Mouse (Mus musculus): Measurements from ENCODE around the gene Klhl29. TPM values are rescaled to one million over a fixed set of nuclear protein-coding genes. Genes with fewer than 3 reads are reported as not detected.

Klhl29 gene
- polyA plus RNA-seq, 1 experiment, result 2.4 TPM

DNA sequence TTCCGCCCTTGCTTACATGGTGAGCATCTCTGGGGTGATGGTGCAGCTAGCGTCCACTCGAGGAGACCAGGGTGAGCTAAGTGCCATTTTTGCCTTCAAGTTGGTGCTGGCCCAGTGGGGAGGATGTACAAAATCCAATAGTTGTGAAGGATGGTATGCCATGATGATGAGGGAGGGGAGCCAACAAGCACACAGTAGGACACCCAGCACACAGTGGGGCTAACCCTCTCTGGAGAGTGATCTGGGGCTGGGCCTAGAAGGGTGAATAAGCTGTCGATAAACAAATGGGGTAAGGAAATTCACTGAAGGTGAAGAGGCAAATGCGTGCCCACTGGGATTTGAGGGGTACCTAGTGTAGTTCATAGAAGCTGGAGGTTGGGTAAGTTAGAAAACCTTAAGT is 290.8 kb downstream of the Klhl29 start:
- H3K4me1 ChIP-seq (ENCODE audit: control insufficient read depth, insufficient read depth, low read length), result no peaks in the 10 kb centered on the region
- no peak for DNase-seq
- H3K27ac ChIP-seq (ENCODE audit: insufficient read depth, low read depth, low read length), result no peak overlapping the region
- TF ChIP-seq POLR2A (IDR thresholded peaks at IDR 0.05; ENCODE audit: low read depth, low read length) (no peak), CTCF (conservative IDR thresholded peaks at IDR 0.05; ENCODE audit: insufficient read depth, insufficient read length, low read depth, low read length) (no peak)
- no peaks in the 10 kb centered on the region for H3K27me3 ChIP-seq (replicated peaks; ENCODE audit: control insufficient read depth, insufficient read depth, low read length)
- WGBS, result 97% methylated on average over 5 of the region's 5 CpGs
- H3K4me3 ChIP-seq (ENCODE audit: insufficient read depth, low read depth, low read length), result no peak overlapping the region
- no peaks in the 10 kb centered on the region for H3K36me3 ChIP-seq (ENCODE audit: control insufficient read depth, insufficient read depth, low read length)

DNA sequence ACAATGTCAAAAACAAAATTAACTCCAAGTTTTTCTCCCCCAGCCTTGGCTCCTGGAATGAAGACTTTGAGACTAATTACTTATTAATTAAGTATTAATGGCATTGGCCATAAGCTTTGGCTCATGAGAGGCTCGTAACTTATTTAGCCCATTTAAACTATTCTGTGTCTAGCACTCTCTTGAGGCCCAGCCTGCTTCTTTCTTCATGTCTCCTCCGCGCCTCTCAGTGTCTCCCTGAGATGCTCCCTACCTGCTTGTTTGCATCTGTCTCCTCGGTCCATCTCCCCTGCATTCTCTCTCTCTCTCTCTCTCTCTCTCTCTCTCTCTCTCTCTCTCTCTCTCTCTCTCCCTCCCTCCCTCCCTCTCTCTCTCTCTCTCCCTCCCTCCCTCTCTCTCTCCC is 294.0 kb downstream of the Klhl29 start:
- Histone ChIP-seq H3K27me3 (replicated peaks; ENCODE audit: control insufficient read depth, insufficient read depth, low read length) (no peaks in the 10 kb centered on the region), H3K27ac (ENCODE audit: insufficient read depth, low read depth, low read length) (no peak overlapping the region), H3K4me3 (ENCODE audit: insufficient read depth, low read depth, low read length) (no peak overlapping the region), H3K4me1 (ENCODE audit: control insufficient read depth, insufficient read depth, low read length) (no peaks in the 10 kb centered on the region), H3K36me3 (ENCODE audit: control insufficient read depth, insufficient read depth, low read length) (no peaks in the 10 kb centered on the region)
- 93% methylated on average over 4 of the region's 4 CpGs for WGBS
- no peak for DNase-seq
- TF ChIP-seq CTCF (conservative IDR thresholded peaks at IDR 0.05; ENCODE audit: insufficient read depth, insufficient read length, low read depth, low read length) (no peak), POLR2A (IDR thresholded peaks at IDR 0.05; ENCODE audit: low read depth, low read length) (no peak)

DNA sequence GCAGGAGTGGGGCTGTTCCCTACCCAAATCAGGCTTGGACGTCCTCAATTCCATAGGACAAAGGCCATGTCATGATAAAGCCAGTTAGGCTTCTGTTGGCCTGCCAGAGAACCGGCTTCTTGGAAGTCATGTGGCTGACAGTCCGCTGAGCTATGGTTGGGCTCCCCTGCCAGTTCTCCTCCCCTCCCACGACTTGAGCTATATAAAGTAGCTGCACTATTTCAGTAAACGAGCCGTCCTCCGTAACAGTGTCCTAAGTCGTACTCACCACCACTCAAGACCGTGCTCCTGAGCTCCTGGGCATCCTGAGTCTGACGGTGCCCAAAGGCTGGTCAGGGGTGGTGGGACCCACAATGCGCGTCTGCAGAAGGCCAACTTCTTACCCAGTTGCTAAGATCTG is 302.3 kb downstream of the Klhl29 start:
- DNase-seq, result no peak
- WGBS, result 62% methylated on average over 12 of the region's 12 CpGs
- H3K27me3 ChIP-seq (replicated peaks; ENCODE audit: control insufficient read depth, insufficient read depth, low read length), result no peaks in the 10 kb centered on the region
- H3K27ac ChIP-seq (ENCODE audit: insufficient read depth, low read depth, low read length), result no peak overlapping the region
- H3K4me1 ChIP-seq (ENCODE audit: control insufficient read depth, insufficient read depth, low read length), result no peaks in the 10 kb centered on the region
- no peaks in the 10 kb centered on the region for H3K36me3 ChIP-seq (ENCODE audit: control insufficient read depth, insufficient read depth, low read length)
- no peak overlapping the region for H3K4me3 ChIP-seq (ENCODE audit: insufficient read depth, low read depth, low read length)
- TF ChIP-seq CTCF (conservative IDR thresholded peaks at IDR 0.05; ENCODE audit: insufficient read depth, insufficient read length, low read depth, low read length) (no peak), POLR2A (IDR thresholded peaks at IDR 0.05; ENCODE audit: low read depth, low read length) (no peak)

DNA sequence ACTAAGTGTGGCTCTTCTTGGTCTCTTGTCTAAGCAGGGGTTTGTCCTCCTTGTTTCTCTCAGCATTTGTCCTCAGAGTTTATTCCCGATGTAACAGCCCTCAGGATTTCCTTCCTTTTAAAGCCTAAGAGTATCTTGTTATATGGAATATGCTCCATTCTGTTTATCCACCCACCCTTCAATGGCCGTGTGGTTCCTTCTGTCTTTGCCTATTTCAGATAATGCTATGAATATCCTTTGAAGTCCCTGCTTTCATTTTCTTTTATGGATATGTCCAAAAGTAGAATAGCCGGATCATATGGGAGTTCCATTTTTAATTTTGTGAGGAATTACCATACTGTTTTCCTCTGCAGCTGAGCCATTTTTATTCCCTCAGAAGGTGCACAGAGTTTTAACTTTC is 305.4 kb downstream of the Klhl29 start:
- no peaks in the 10 kb centered on the region for H3K4me1 ChIP-seq (ENCODE audit: control insufficient read depth, insufficient read depth, low read length)
- DNase-seq, result no peak
- no peaks in the 10 kb centered on the region for H3K27me3 ChIP-seq (replicated peaks; ENCODE audit: control insufficient read depth, insufficient read depth, low read length)
- 79% methylated on average over 3 of the region's 3 CpGs for WGBS
- no peaks in the 10 kb centered on the region for H3K36me3 ChIP-seq (ENCODE audit: control insufficient read depth, insufficient read depth, low read length)
- no peak overlapping the region for H3K4me3 ChIP-seq (ENCODE audit: insufficient read depth, low read depth, low read length)
- TF ChIP-seq CTCF (conservative IDR thresholded peaks at IDR 0.05; ENCODE audit: insufficient read depth, insufficient read length, low read depth, low read length) (no peak), POLR2A (IDR thresholded peaks at IDR 0.05; ENCODE audit: low read depth, low read length) (no peak)
- H3K27ac ChIP-seq (ENCODE audit: insufficient read depth, low read depth, low read length), result no peak overlapping the region

DNA sequence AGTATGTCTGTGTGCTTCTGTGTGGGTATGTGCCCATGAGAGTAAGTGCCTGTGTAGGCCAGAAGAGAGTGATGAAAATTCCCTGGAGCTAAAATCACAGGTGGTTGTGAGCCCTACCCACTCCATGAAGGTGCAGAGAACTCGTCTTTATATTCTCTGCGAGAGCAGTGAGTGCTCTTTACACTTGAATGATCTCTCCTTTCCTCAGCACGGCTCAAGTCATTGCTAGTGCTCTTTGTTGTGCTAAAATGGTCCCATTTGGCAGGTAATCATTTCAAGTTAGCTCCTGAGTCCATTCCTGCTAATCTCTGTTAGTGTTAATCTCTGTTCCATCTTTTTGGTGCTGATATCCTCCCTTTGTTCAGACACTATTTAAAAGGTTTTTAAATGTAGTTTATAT is 307.9 kb downstream of the Klhl29 start:
- H3K4me1 ChIP-seq (ENCODE audit: control insufficient read depth, insufficient read depth, low read length), result no peaks in the 10 kb centered on the region
- no peaks in the 10 kb centered on the region for H3K27me3 ChIP-seq (replicated peaks; ENCODE audit: control insufficient read depth, insufficient read depth, low read length)
- WGBS, result 21% methylated on average over 3 of the region's 3 CpGs
- TF ChIP-seq CTCF (conservative IDR thresholded peaks at IDR 0.05; ENCODE audit: insufficient read depth, insufficient read length, low read depth, low read length) (no peak), POLR2A (IDR thresholded peaks at IDR 0.05; ENCODE audit: low read depth, low read length) (no peak)
- no peak overlapping the region for H3K27ac ChIP-seq (ENCODE audit: insufficient read depth, low read depth, low read length)
- H3K36me3 ChIP-seq (ENCODE audit: control insufficient read depth, insufficient read depth, low read length), result no peaks in the 10 kb centered on the region
- H3K4me3 ChIP-seq (ENCODE audit: insufficient read depth, low read depth, low read length), result no peak overlapping the region
- DNase-seq, result no peak

DNA sequence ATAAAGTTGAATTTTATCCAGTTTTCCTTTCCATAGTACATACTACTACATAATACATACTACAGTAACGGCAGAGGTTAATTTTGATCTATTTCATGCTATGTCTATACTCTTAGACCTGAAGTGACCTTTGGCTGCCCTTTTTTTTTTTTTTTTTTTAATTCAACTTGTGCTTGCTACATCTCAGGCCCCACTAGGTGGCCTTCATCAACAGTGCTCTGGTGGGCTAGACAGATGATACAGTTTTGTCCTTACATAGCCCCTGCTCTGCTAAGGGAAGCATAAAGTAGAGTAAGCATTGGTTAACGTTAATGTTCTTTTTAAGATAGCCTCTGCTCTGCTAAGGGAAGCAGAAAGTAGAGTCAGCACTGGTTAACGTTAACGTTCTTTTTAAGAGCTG is 327.4 kb downstream of the Klhl29 start:
- H3K36me3 ChIP-seq (ENCODE audit: control insufficient read depth, insufficient read depth, low read length), result no peaks in the 10 kb centered on the region; the same call in 1 of the 2 replicates
- WGBS, result 96% methylated on average over 4 of the region's 4 CpGs
- no peaks in the 10 kb centered on the region for H3K4me1 ChIP-seq (ENCODE audit: control insufficient read depth, insufficient read depth, low read length)
- no peak for TF ChIP-seq POLR2A (IDR thresholded peaks at IDR 0.05; ENCODE audit: low read depth, low read length)
- no peak for DNase-seq
- H3K27me3 ChIP-seq (replicated peaks; ENCODE audit: control insufficient read depth, insufficient read depth, low read length), result no peaks in the 10 kb centered on the region
- no peak overlapping the region for H3K4me3 ChIP-seq (ENCODE audit: insufficient read depth, low read depth, low read length)
- no peak overlapping the region for H3K27ac ChIP-seq (ENCODE audit: insufficient read depth, low read depth, low read length)

DNA sequence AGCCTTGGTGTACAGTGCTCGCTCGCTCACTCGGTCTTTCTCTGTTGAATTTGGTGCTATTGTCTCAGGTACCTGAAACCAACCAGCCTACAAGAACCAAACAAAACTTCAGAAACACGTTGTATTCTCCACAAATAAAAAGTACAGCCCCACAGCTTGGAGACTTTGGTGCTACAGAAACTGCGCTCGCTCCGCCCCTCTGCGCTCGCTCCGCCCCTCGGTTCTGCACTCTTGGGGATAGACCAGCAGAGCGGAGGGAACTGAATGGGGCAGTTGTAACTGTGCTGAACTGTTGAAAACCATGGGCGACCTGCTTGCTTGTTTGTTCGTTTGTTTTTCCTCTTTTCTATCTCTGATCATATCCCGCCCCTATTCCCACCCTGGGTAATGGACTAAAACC is 331.3 kb downstream of the Klhl29 start:
- no peaks in the 10 kb centered on the region for H3K27me3 ChIP-seq (replicated peaks; ENCODE audit: control insufficient read depth, insufficient read depth, low read length)
- H3K27ac ChIP-seq (ENCODE audit: insufficient read depth, low read depth, low read length), result no peak overlapping the region
- H3K4me1 ChIP-seq (ENCODE audit: control insufficient read depth, insufficient read depth, low read length), result no peaks in the 10 kb centered on the region
- no peaks in the 10 kb centered on the region; the same call in none of the 2 replicates for H3K36me3 ChIP-seq (ENCODE audit: control insufficient read depth, insufficient read depth, low read length)
- no peak for DNase-seq
- no peak overlapping the region for H3K4me3 ChIP-seq (ENCODE audit: insufficient read depth, low read depth, low read length)
- 92% methylated on average over 15 of the region's 15 CpGs for WGBS
- TF ChIP-seq POLR2A (IDR thresholded peaks at IDR 0.05; ENCODE audit: low read depth, low read length), result no peak

DNA sequence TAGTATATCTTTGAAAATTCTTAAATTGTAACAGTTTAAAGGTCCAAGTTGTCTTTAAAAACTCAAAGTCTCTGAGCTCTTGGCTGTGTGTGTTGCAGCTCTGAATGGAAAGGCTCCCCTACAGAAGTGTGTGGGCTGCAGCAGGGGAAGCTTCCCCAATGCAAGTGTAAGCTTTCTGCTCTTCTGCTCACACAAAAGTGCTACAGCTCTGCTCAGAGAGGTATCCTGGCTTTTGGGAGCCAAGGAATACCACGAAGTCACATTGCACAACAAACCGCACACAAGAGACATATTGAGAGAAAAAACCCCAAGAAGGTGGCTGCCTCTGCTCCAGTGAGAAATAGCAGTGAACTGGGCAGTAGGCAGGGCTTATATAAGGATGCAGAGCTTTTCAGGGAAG is 337.5 kb downstream of the Klhl29 start:
- Histone ChIP-seq H3K27me3 (replicated peaks; ENCODE audit: control insufficient read depth, insufficient read depth, low read length) (no peaks in the 10 kb centered on the region), H3K36me3 (ENCODE audit: control insufficient read depth, insufficient read depth, low read length) (peaks cover 3% of the 10 kb centered on the region), H3K27ac (ENCODE audit: insufficient read depth, low read depth, low read length) (no peak overlapping the region), H3K4me3 (ENCODE audit: insufficient read depth, low read depth, low read length) (no peak overlapping the region), H3K4me1 (ENCODE audit: control insufficient read depth, insufficient read depth, low read length) (no peaks in the 10 kb centered on the region)
- DNase-seq, result no peak
- TF ChIP-seq POLR2A (IDR thresholded peaks at IDR 0.05; ENCODE audit: low read depth, low read length) (no peak), CTCF (conservative IDR thresholded peaks at IDR 0.05; ENCODE audit: insufficient read depth, insufficient read length, low read depth, low read length) (no peak)
- WGBS, result 100% methylated on average over 2 of the region's 2 CpGs
